Comparison of ENCODE assay signal across 8 mouse cellular contexts in genomic region chr3:151293981-151294605, GRCm38 (mm10).
DNase-seq lines count a peak whose midpoint lies in the region; ATAC-seq and TF ChIP-seq lines count a peak whose summit lies in the region.

No protein-coding gene starts in this region.

- TF ChIP-seq CTCF in layer of hippocampus, adult 2 months (conservative IDR thresholded peaks at IDR 0.05): no peak

- no peaks in the 10 kb centered on the region for H3K36me3 ChIP-seq in embryonic facial prominence, embryonic 14.5 days (ENCODE audit: control insufficient read depth, insufficient read depth, low read length)
- H3K36me3 ChIP-seq in liver, embryonic 12.5 days: no peaks in the 10 kb centered on the region
- H3K36me3 ChIP-seq in midbrain, embryonic 15.5 days (replicated peaks): no peaks in the 10 kb centered on the region

- peak overlapping the region; percentile 74 for H3K27ac ChIP-seq in layer of hippocampus, adult 2 months
- no peak overlapping the region for H3K27ac ChIP-seq in embryonic facial prominence, embryonic 14.5 days (replicated peaks; ENCODE audit: low read depth, low read length)
- no peak overlapping the region for H3K27ac ChIP-seq in liver, embryonic 12.5 days
- H3K27ac ChIP-seq in midbrain, embryonic 15.5 days: no peak overlapping the region; the same call in 1 of the 2 replicates

- no peaks in the 10 kb centered on the region for H3K4me1 ChIP-seq in embryonic facial prominence, embryonic 14.5 days (ENCODE audit: control insufficient read depth, insufficient read depth, low read length)
- no peaks in the 10 kb centered on the region for H3K4me1 ChIP-seq in liver, embryonic 12.5 days
- H3K4me1 ChIP-seq in midbrain, embryonic 15.5 days: peaks cover 9% of the 10 kb centered on the region

- H3K4me3 ChIP-seq in layer of hippocampus, adult 2 months: no peak overlapping the region
- no peak overlapping the region for H3K4me3 ChIP-seq in embryonic facial prominence, embryonic 14.5 days (ENCODE audit: low read depth, low read length)
- H3K4me3 ChIP-seq in liver, embryonic 12.5 days: no peak overlapping the region
- H3K4me3 ChIP-seq in midbrain, embryonic 15.5 days: no peak overlapping the region

- no peaks in the 10 kb centered on the region for H3K9me3 ChIP-seq in embryonic facial prominence, embryonic 14.5 days (ENCODE audit: control insufficient read depth, low read length)
- H3K9me3 ChIP-seq in liver, embryonic 12.5 days (replicated peaks): no peaks in the 10 kb centered on the region
- no peaks in the 10 kb centered on the region for H3K9me3 ChIP-seq in midbrain, embryonic 15.5 days

- no peak for DNase-seq in layer of hippocampus, adult 2 months (ENCODE audit: low spot score in 2 of 2)
- no peak for DNase-seq in layer of hippocampus, adult 8-10 months (ENCODE audit: low spot score in 2 of 2)
- DNase-seq in embryonic facial prominence, embryonic 14.5 days (ENCODE audit: low spot score): peak; percentile 20
- peak; percentile 29 for DNase-seq in heart, postnatal 4 days
- DNase-seq in layer of hippocampus, postnatal 14 days (ENCODE audit: low spot score in 2 of 2): no peak

- ATAC-seq in embryonic facial prominence, embryonic 14.5 days (ENCODE audit: low read depth): peak; percentile 68; the same call in 1 of the 2 replicates
- ATAC-seq in liver, embryonic 12.5 days: peak; percentile 73
- ATAC-seq in midbrain, embryonic 15.5 days (replicated peaks): peak; percentile 91
- ATAC-seq in erythroblast, adult 5-6 weeks (replicated peaks; ENCODE audit: low FRiP score, poor library complexity, severe bottlenecking): no peak

- no peak overlapping the region for H3K9ac ChIP-seq in embryonic facial prominence, embryonic 14.5 days (ENCODE audit: low read depth, low read length)
- H3K9ac ChIP-seq in liver, embryonic 12.5 days: no peak overlapping the region
- no peak overlapping the region for H3K9ac ChIP-seq in midbrain, embryonic 15.5 days

- 47% methylated on average over 11 of the region's 11 CpGs for WGBS in embryonic facial prominence, embryonic 14.5 days
- 39% methylated on average over 11 of the region's 11 CpGs for WGBS in liver, embryonic 12.5 days (ENCODE audit: insufficient replicate concordance)
- WGBS in midbrain, embryonic 15.5 days: 13% methylated on average over 11 of the region's 11 CpGs

- H3K4me2 ChIP-seq in embryonic facial prominence, embryonic 14.5 days (ENCODE audit: low read depth, low read length): no peak overlapping the region
- H3K4me2 ChIP-seq in liver, embryonic 12.5 days: no peak overlapping the region
- H3K4me2 ChIP-seq in midbrain, embryonic 15.5 days: no peak overlapping the region

- H3K27me3 ChIP-seq in embryonic facial prominence, embryonic 14.5 days (replicated peaks; ENCODE audit: control insufficient read depth, insufficient read depth, low read length): no peaks in the 10 kb centered on the region
- no peaks in the 10 kb centered on the region for H3K27me3 ChIP-seq in liver, embryonic 12.5 days (replicated peaks)
- no peaks in the 10 kb centered on the region for H3K27me3 ChIP-seq in midbrain, embryonic 15.5 days (replicated peaks)

Comparison
In these comparisons a context has a peak if more than half of its experiments do, and no peak if none do; other contexts are left out.
1. DNase-seq: peak in embryonic facial prominence, embryonic 14.5 days (single experiment) and heart, postnatal 4 days (single experiment); none in layer of hippocampus, adult 2 months (0 of 2), layer of hippocampus, adult 8-10 months (0 of 2) and layer of hippocampus, postnatal 14 days (0 of 2).